Mouse (Mus musculus): ENCODE data around the gene Lrrn2. TPM values are rescaled to one million over a fixed set of nuclear protein-coding genes. Genes with fewer than 3 reads are reported as not detected.
"Not testable (repeated sequence)": the region's sequence is repeated elsewhere in the genome, so short reads cannot be mapped to it uniquely, and the experiment has no call there.

The Lrrn2 gene
- polyA plus RNA-seq, 1 experiment from 2014 or later: 2.6 TPM

DNA sequence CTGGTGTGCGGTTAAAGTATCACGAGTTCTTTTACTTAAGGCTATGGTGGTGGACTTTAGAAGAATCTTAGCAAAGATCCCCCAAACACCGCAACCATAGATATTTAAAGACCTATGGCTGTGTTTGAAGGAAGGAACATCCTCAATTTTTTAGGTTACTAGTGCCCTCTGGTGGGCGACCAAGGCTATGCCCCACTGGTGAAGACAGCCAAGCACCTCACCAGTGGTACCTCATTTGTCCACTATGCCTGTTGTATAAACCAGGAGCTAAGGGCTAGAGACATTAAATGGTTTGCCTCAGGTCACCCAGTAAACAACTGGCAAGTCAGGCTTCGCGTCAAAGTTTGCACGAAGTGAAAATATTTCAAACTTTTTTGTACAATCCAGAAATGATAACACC, 102.7 kb downstream of the Lrrn2 start:
- no peak for ATAC-seq (ENCODE audit: insufficient number of reproducible peaks, low FRiP score, low TSS enrichment, low read depth)
- H3K36me3 ChIP-seq (ENCODE audit: control insufficient read depth, insufficient read depth, low read length): peaks cover 4% of the 10 kb centered on the region; the same call in 1 of the 2 replicates

GRCm38 (mm10) chr1:132988556-132989459, 108.7 kb downstream of the Lrrn2 start:
- not testable (repeated sequence) for H3K9me3 ChIP-seq (ENCODE audit: control insufficient read depth, low read length); DNase-seq (ENCODE audit: low spot score); H3K27ac ChIP-seq (replicated peaks; ENCODE audit: low read depth, low read length); H3K27me3 ChIP-seq (ENCODE audit: control insufficient read depth, insufficient read depth, low read length); H3K4me1 ChIP-seq (ENCODE audit: control insufficient read depth, insufficient read depth, low read length); H3K9ac ChIP-seq (ENCODE audit: low read length); H3K36me3 ChIP-seq (ENCODE audit: control insufficient read depth, insufficient read depth, low read length); ATAC-seq (ENCODE audit: insufficient number of reproducible peaks, low FRiP score, low TSS enrichment, low read depth); H3K4me2 ChIP-seq (ENCODE audit: low read depth, severe bottlenecking); H3K4me3 ChIP-seq (ENCODE audit: low read depth, low read length)
- 72% methylated on average over 12 of the region's 12 CpGs for WGBS

More for the DNA sequence above, 102.7 kb downstream of the Lrrn2 start:
- WGBS: 66% methylated on average over 7 of the region's 7 CpGs
- Histone ChIP-seq H3K4me2 (ENCODE audit: low read depth, severe bottlenecking) (no peak overlapping the region), H3K9me3 (ENCODE audit: control insufficient read depth, low read length) (no peaks in the 10 kb centered on the region), H3K9ac (ENCODE audit: low read length) (no peak overlapping the region), H3K27ac (replicated peaks; ENCODE audit: low read depth, low read length) (no peak overlapping the region), H3K4me1 (ENCODE audit: control insufficient read depth, insufficient read depth, low read length) (no peaks in the 10 kb centered on the region), H3K4me3 (ENCODE audit: low read depth, low read length) (no peak overlapping the region), H3K27me3 (ENCODE audit: control insufficient read depth, insufficient read depth, low read length) (no peaks in the 10 kb centered on the region)
- peak; percentile 81 for DNase-seq (ENCODE audit: low spot score)

Small RNA genes within 50 kb of the gene (microRNA-seq; reads per million reads assigned to microRNA genes)
- gene Gm44300: not detected

Other genes with a start within 250 kb of the Lrrn2 start
- 0.99 and 1.4 TPM in 2 replicates for gene Nfasc, start 138.5 kb upstream of the Lrrn2 start, polyA plus RNA-seq (2014; fragmentation: Nextera tagmentation; extraction: Ambion mirVana)
- gene Mdm4, start 150.3 kb downstream of the Lrrn2 start, polyA plus RNA-seq (2014; fragmentation: Nextera tagmentation; extraction: Ambion mirVana): 33.2 and 41.5 TPM in 2 replicates
- gene Pik3c2b, start 165.4 kb downstream of the Lrrn2 start, polyA plus RNA-seq (2014; fragmentation: Nextera tagmentation; extraction: Ambion mirVana): 6.4 and 7.7 TPM in 2 replicates

Data from limb, embryonic 11.5 days (tissue).